Mouse (Mus musculus) lung, embryonic 14.5 days (tissue): ENCODE results near the gene Vti1a. TPM values are rescaled to one million over a fixed set of nuclear protein-coding genes. Genes with fewer than 3 reads are reported as not detected.

Source experiments
- ATAC-seq: fragments of 200-750 bp; cut with Nextera tagmentation; 2 replicates; pipeline ENCODE4 v1.8.0; 2017; ENCODE audit warnings: mild to moderate bottlenecking, moderate TSS enrichment, moderate library complexity; ENCODE audit not compliant: insufficient read depth
- DNase-seq: peaks from one replicate; pipeline ENCODE4 v3.0.0-alpha.2; 2015
- H3K27ac ChIP-seq: fragments of 300-500 bp; sonication (generic); 2 replicates; pipeline ENCODE4 v1.5.1; 2014; ENCODE audit warnings: low read depth, mild to moderate bottlenecking, moderate library complexity
- H3K27me3 ChIP-seq: fragments of 300-500 bp; sonication (generic); 2 replicates; pipeline ENCODE4 v1.6.1; 2014; ENCODE audit warnings: low read length, control low read depth; ENCODE audit not compliant: insufficient read depth
- H3K36me3 ChIP-seq: fragments of 300-500 bp; sonication (generic); 2 replicates; pipeline ENCODE4 v1.6.1; 2014; ENCODE audit warnings: control low read depth; ENCODE audit not compliant: insufficient read depth
- H3K4me1 ChIP-seq: fragments of 300-500 bp; sonication (generic); 2 replicates; pipeline ENCODE4 v1.6.1; 2014; ENCODE audit warnings: antibody characterized with exemption, control low read depth; ENCODE audit not compliant: insufficient read depth
- H3K4me2 ChIP-seq: fragments of 300-500 bp; sonication (generic); 2 replicates; pipeline ENCODE4 v1.6.1; 2014; ENCODE audit warnings: mild to moderate bottlenecking
- H3K4me3 ChIP-seq: fragments of 300-500 bp; sonication (generic); 2 replicates; pipeline ENCODE4 v1.5.1; 2014; ENCODE audit warnings: low read depth, low read length
- H3K9ac ChIP-seq: fragments of 300-500 bp; sonication (generic); 2 replicates; pipeline ENCODE4 v1.6.1; 2014
- H3K9me3 ChIP-seq: fragments of 300-500 bp; sonication (generic); 2 replicates; pipeline ENCODE4 v1.6.1; 2016; ENCODE audit warnings: low read depth, low read length, control low read depth
- CTCF ChIP-seq: IDR thresholded peaks from 2 replicates; pipeline ENCODE4 v1.5.1; 2016; ENCODE audit warnings: antibody characterized with exemption, low read depth
- WGBS: fragments of 180-500 bp; shearing (Covaris S2); extraction: QIAGEN DNeasy Blood & Tissue Kit; methylation state at CpG from one replicate; pipeline ENCODE4 v1.1.7; 2014; 5-methylcytosine and 5-hydroxymethylcytosine counted together
- polyA plus RNA-seq: library from polyadenylated mRNA; unstranded; fragments of >200 nt; fragmentation: Nextera tagmentation; extraction: Ambion mirVana; gene quantifications from 2 replicates; pipeline ENCODE4 v1.2.1, GENCODE M21; 2014

Vti1a gene
- polyA plus RNA-seq, 1 experiment from 2014 or later: 25.5 TPM

DNA sequence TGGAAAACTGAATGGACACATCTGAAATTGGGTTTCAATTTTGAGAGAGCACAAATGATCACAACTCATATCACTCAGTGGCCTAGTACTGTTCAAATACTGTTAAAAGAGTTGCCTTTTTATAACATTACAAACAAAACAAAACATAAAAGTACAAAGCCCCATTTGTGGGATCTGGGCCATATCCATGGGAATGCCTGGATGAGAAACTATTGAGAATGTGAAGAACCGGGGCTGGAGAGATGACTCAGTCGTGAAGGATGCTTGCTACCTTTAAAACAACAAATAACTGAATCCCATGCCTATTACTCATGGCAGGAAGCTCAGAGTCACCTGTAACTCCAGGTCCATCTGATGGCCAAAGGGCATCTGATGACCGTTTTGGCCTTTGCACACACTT lies 124.2 kb downstream of the Vti1a start:
- no peak for TF ChIP-seq CTCF
- no peak for ATAC-seq
- Histone ChIP-seq H3K9me3 (no peaks in the 10 kb centered on the region; the same call in 1 of the 2 replicates), H3K27ac (no peak overlapping the region), H3K9ac (no peak overlapping the region), H3K4me2 (no peak overlapping the region), H3K27me3 (no peaks in the 10 kb centered on the region), H3K4me1 (no peaks in the 10 kb centered on the region), H3K36me3 (no peaks in the 10 kb centered on the region), H3K4me3 (no peak overlapping the region)
- WGBS: 72% methylated on average over 3 of the region's 3 CpGs
- DNase-seq: no peak

DNA sequence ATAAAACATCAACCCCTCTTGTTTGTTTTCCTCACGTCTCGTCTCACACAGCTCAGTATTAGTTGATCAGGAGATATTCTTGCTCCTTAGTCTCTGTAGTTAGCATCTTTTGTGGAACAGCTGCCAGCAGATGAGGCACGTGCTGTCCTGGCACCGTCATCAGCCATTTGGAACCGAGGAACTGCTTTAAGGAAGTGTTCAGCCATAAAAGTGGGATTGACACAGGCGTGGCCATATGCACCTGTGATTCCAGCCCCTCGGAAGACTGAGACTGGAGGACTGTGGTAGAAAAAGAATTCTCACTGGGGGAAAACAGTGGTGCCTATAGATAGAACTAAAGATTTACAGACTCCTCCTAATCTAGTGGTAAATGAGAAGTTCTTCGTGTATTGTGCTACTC lies 127.5 kb downstream of the Vti1a start:
- WGBS: 82% methylated on average over 8 of the region's 8 CpGs
- DNase-seq: no peak
- no peak for ATAC-seq

DNA sequence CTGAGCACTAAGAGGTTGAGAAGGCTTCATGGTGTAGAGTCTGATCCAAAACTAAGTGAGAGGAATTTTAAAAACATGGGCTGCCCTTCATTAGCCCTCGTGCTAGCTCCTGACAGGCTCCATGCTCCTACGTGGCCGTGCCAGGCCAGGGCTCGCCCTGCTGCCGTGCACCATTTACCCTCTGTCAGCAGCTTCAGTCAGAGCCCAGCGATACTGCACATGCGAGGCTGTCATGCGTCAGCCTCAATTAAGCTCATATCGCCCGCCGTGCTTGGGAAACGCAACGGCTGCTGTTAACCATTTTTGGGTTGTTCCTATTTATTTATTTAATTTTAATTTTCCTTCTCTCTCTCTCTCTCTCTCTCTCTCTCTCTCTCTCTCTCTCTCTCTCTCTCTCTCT lies 133.0 kb downstream of the Vti1a start:
- TF ChIP-seq CTCF: no peak
- WGBS: 68% methylated on average over 13 of the region's 13 CpGs

More for the DNA sequence above, 127.5 kb downstream of the Vti1a start:
- no peaks in the 10 kb centered on the region for H3K36me3 ChIP-seq
- H3K9ac ChIP-seq: no peak overlapping the region
- no peak for TF ChIP-seq CTCF
- H3K27me3 ChIP-seq: no peaks in the 10 kb centered on the region
- H3K9me3 ChIP-seq: no peaks in the 10 kb centered on the region
- H3K4me3 ChIP-seq: no peak overlapping the region
- H3K27ac ChIP-seq: no peak overlapping the region
- no peak overlapping the region for H3K4me2 ChIP-seq
- no peaks in the 10 kb centered on the region for H3K4me1 ChIP-seq

DNA sequence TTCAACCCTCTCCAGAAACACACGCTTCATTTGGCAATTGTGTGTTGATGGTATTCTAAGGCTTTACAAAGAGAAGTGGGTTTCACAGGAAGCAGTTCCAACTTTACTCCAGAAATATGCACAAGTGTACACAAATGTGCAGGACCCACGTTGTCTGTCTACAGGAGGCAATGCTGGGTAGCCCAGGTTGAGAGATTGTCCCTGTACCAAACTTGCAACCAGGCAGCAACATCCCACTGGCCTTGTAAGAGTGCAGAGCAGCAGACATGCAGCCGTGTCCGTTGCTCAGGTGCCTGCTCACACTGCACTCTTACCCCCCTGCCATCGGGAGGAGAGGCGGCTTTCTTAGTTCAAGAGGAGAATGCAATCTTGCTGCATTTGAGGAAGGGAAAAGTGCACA lies 133.4 kb downstream of the Vti1a start:
- no peaks in the 10 kb centered on the region for H3K36me3 ChIP-seq
- H3K9me3 ChIP-seq: no peaks in the 10 kb centered on the region
- no peak for TF ChIP-seq CTCF
- ATAC-seq (no peak), DNase-seq (no peak)
- H3K27ac ChIP-seq: no peak overlapping the region
- H3K4me2 ChIP-seq: no peak overlapping the region
- WGBS: 56% methylated on average over 6 of the region's 6 CpGs
- no peaks in the 10 kb centered on the region for H3K4me1 ChIP-seq
- no peak overlapping the region for H3K9ac ChIP-seq
- H3K4me3 ChIP-seq: no peak overlapping the region
- no peaks in the 10 kb centered on the region for H3K27me3 ChIP-seq

More for the DNA sequence above, 133.0 kb downstream of the Vti1a start:
- H3K4me2 ChIP-seq: no peak overlapping the region
- DNase-seq (peak; percentile 50), ATAC-seq (no peak; the same call in 1 of the 2 replicates)
- H3K9me3 ChIP-seq: no peaks in the 10 kb centered on the region
- H3K27ac ChIP-seq: no peak overlapping the region
- H3K9ac ChIP-seq: no peak overlapping the region
- H3K36me3 ChIP-seq: no peaks in the 10 kb centered on the region
- no peaks in the 10 kb centered on the region for H3K27me3 ChIP-seq
- no peaks in the 10 kb centered on the region for H3K4me1 ChIP-seq
- H3K4me3 ChIP-seq: no peak overlapping the region

DNA sequence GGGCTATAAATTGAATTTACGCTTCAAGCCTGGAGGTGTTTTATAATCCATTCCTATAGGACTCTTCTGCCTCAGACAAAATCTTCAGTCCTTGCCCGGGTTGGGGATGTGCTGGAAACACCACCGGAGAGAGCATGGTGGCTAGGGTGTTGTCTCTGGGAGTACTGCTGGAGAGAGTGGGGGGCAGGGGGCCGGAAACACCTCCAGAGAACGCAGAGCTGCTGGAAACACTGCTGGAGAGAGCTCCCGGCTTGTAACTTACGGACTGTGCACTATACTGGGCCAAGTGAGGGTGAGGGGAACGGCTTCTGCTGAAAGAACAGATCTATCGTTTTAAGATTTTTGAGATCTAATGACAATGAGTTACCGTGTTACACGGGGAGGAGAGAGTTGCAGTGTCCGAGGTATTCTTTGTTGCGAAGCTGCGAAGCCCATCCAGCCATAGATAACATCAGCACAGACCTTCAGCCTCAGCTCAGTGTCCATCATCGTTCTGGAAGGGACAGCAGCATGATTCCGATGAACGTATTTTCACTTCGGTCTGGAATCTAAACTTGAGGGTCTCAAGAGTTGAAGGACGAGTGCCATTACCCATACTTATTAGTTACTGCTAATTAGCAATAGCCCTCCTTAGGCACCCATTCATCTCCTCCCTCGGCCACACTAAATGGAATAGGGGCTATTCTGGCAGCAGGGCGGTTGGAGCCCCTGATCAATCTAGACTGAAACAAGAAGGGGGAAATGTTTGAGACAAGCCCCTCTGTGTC lies 140.4 kb downstream of the Vti1a start:
- Histone ChIP-seq H3K4me1 (peaks cover 2% of the 10 kb centered on the region; the same call in 1 of the 2 replicates), H3K4me2 (peak overlapping the region; percentile 21; the same call in 1 of the 2 replicates), H3K27me3 (no peaks in the 10 kb centered on the region), H3K36me3 (no peaks in the 10 kb centered on the region), H3K27ac (no peak overlapping the region), H3K4me3 (no peak overlapping the region), H3K9ac (no peak overlapping the region), H3K9me3 (no peaks in the 10 kb centered on the region)
- WGBS: 44% methylated on average over 21 of the region's 21 CpGs
- TF ChIP-seq CTCF: no peak
- ATAC-seq: no peak
- peak; percentile 21 for DNase-seq

DNA sequence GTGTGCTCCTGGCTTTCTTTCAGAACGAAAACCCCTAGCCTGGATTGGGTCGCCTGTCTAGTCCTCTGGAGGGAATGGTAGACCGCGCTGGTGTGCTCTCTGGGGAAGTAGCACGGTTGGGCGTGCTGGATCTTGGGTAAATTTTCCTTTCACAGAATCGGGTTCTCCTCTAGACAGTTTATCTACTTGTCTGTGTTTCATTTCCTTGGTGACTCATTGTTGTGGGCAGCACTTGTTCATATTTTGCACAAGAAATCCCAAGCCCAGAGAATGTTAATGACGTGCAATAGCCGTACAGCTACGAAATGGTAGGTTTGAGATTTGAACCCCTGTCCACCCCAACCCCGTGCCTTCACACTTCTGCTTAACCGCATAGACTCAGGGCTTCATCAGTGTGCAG lies 145.9 kb downstream of the Vti1a start:
- WGBS: 83% methylated on average over 12 of the region's 12 CpGs
- ATAC-seq: no peak
- no peak overlapping the region for H3K4me3 ChIP-seq
- H3K4me1 ChIP-seq: no peaks in the 10 kb centered on the region
- H3K9ac ChIP-seq: no peak overlapping the region
- TF ChIP-seq CTCF: no peak
- no peaks in the 10 kb centered on the region for H3K36me3 ChIP-seq
- DNase-seq: no peak
- H3K27ac ChIP-seq: no peak overlapping the region
- H3K4me2 ChIP-seq: no peak overlapping the region
- H3K27me3 ChIP-seq: no peaks in the 10 kb centered on the region
- H3K9me3 ChIP-seq: no peaks in the 10 kb centered on the region

DNA sequence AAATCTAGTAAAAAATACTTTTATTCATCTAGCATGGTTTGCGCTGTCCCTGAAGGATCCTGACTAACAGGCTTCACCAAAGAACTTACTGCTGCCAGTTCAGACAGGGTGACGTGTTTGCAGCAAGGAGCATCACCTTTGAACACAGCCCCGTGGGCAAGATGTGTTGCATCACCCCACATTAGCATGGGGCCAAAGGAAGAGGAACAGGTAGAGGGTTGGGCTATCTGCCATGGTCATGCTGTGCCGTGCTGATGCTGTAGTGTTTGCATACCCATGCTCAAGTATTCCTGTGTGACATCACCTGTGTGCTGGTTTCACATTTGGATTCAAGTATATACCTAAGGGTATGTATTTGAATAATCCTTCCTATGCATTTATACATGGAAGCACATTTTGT lies 147.6 kb downstream of the Vti1a start:
- no peaks in the 10 kb centered on the region for H3K4me1 ChIP-seq
- H3K36me3 ChIP-seq: no peaks in the 10 kb centered on the region
- no peaks in the 10 kb centered on the region for H3K9me3 ChIP-seq
- no peak for TF ChIP-seq CTCF
- no peaks in the 10 kb centered on the region for H3K27me3 ChIP-seq
- H3K27ac ChIP-seq: no peak overlapping the region
- H3K4me2 ChIP-seq: no peak overlapping the region
- no peak for DNase-seq
- 75% methylated on average over 4 of the region's 4 CpGs for WGBS
- H3K4me3 ChIP-seq: no peak overlapping the region
- H3K9ac ChIP-seq: no peak overlapping the region
- ATAC-seq: no peak
